Mouse (Mus musculus) kidney, embryonic 14.5 days (tissue): ENCODE measurements around the gene Snx11. TPM values are rescaled to one million over a fixed set of nuclear protein-coding genes. Genes with fewer than 3 reads are reported as not detected.

Source experiments
- ATAC-seq: fragments of 200-750 bp; cut with Nextera tagmentation; 2 replicates; pipeline ENCODE4 v1.8.0; 2017; ENCODE audit warnings: moderate number of reproducible peaks, mild to moderate bottlenecking, moderate TSS enrichment, moderate library complexity; ENCODE audit not compliant: low FRiP score, low TSS enrichment
- H3K27ac ChIP-seq: fragments of 300-500 bp; sonication (generic); 2 replicates; pipeline ENCODE4 v1.5.1; 2014; ENCODE audit warnings: low read depth, mild to moderate bottlenecking, low read length, moderate library complexity, mixed read lengths
- H3K27me3 ChIP-seq: fragments of 300-500 bp; sonication (generic); 2 replicates; pipeline ENCODE4 v1.6.1; 2014; ENCODE audit warnings: mild to moderate bottlenecking, low read length; ENCODE audit not compliant: control insufficient read depth, insufficient read depth
- H3K36me3 ChIP-seq: fragments of 300-500 bp; sonication (generic); 2 replicates; pipeline ENCODE4 v1.6.1; 2014; ENCODE audit warnings: low read length, mixed read lengths; ENCODE audit not compliant: control insufficient read depth, insufficient read depth
- H3K4me1 ChIP-seq: fragments of 300-500 bp; sonication (generic); 2 replicates; pipeline ENCODE4 v1.6.1; 2014; ENCODE audit warnings: low read length, mixed read lengths; ENCODE audit not compliant: control insufficient read depth, insufficient read depth
- H3K4me2 ChIP-seq: fragments of 300-500 bp; sonication (generic); replicated peaks from 2 replicates; pipeline ENCODE4 v1.6.1; 2014; ENCODE audit warnings: low read depth, mild to moderate bottlenecking, low read length
- H3K4me3 ChIP-seq: fragments of 300-500 bp; sonication (generic); 2 replicates; pipeline ENCODE4 v1.5.1; 2014; ENCODE audit warnings: mild to moderate bottlenecking, low read length
- H3K9ac ChIP-seq: fragments of 300-500 bp; sonication (generic); 2 replicates; pipeline ENCODE4 v1.6.1; 2014; ENCODE audit warnings: low read depth, mild to moderate bottlenecking, low read length, moderate library complexity
- H3K9me3 ChIP-seq: fragments of 300-500 bp; sonication (generic); 2 replicates; pipeline ENCODE4 v1.6.1; 2016; ENCODE audit warnings: low read length; ENCODE audit not compliant: control insufficient read depth
- WGBS: fragments of 180-500 bp; shearing (Covaris S2); extraction: QIAGEN DNeasy Blood & Tissue Kit; methylation state at CpG from one replicate; pipeline ENCODE4 v1.1.7; 2014; 5-methylcytosine and 5-hydroxymethylcytosine counted together
- polyA plus RNA-seq: library from polyadenylated mRNA; unstranded; fragments of >200 nt; fragmentation: Nextera tagmentation; extraction: Ambion mirVana; gene quantifications from 2 replicates; pipeline ENCODE4 v1.2.1, GENCODE M21; 2014

The Snx11 gene
- polyA plus RNA-seq, 1 experiment from 2014 or later = 10.2 TPM

GRCm38 (mm10) chr11:96772413-96772812 lies 4.9 kb downstream of the Snx11 start:
- H3K4me3 ChIP-seq = no peak overlapping the region
- H3K27me3 ChIP-seq = no peaks in the 10 kb centered on the region
- peaks cover 15% of the 10 kb centered on the region for H3K4me1 ChIP-seq
- H3K4me2 ChIP-seq = no peak overlapping the region
- H3K9ac ChIP-seq = no peak overlapping the region
- peaks cover 43% of the 10 kb centered on the region for H3K36me3 ChIP-seq
- no peaks in the 10 kb centered on the region for H3K9me3 ChIP-seq
- WGBS = 89% methylated on average over 9 of the region's 9 CpGs
- no peak for ATAC-seq
- H3K27ac ChIP-seq = no peak overlapping the region

- Histone ChIP-seq H3K4me1 (peaks cover 20% of the 10 kb centered on the region), H3K36me3 (peaks cover 43% of the 10 kb centered on the region), H3K27me3 (no peaks in the 10 kb centered on the region), H3K9ac (no peak overlapping the region), H3K27ac (no peak overlapping the region), H3K4me2 (no peak overlapping the region), H3K9me3 (no peaks in the 10 kb centered on the region), H3K4me3 (no peak overlapping the region)
- WGBS = 95% methylated on average over 9 of the region's 9 CpGs
- ATAC-seq = no peak
Observed at GRCm38 (mm10) chr11:96771274-96771975, 5.9 kb downstream of the Snx11 start.

- Histone ChIP-seq H3K4me2 (no peak overlapping the region), H3K36me3 (peaks cover 41% of the 10 kb centered on the region), H3K4me3 (no peak overlapping the region), H3K9ac (no peak overlapping the region; the same call in 1 of the 2 replicates), H3K27me3 (no peaks in the 10 kb centered on the region), H3K4me1 (peaks cover 15% of the 10 kb centered on the region; the same call in 1 of the 2 replicates), H3K9me3 (no peaks in the 10 kb centered on the region), H3K27ac (peak overlapping the region; percentile 26; the same call in 1 of the 2 replicates)
- ATAC-seq = no peak
- 59% methylated on average over 9 of the region's 9 CpGs for WGBS
Observed at GRCm38 (mm10) chr11:96768240-96768639, 9.1 kb downstream of the Snx11 start.

GRCm38 (mm10) chr11:96767096-96767495 lies 10.3 kb downstream of the Snx11 start:
- peaks cover 30% of the 10 kb centered on the region for H3K36me3 ChIP-seq
- no peak overlapping the region for H3K4me3 ChIP-seq
- peak overlapping the region; percentile 17; the same call in 1 of the 2 replicates for H3K27ac ChIP-seq
- peaks cover 19% of the 10 kb centered on the region; the same call in 1 of the 2 replicates for H3K4me1 ChIP-seq
- H3K4me2 ChIP-seq = no peak overlapping the region
- no peaks in the 10 kb centered on the region for H3K9me3 ChIP-seq
- H3K27me3 ChIP-seq = no peaks in the 10 kb centered on the region
- WGBS = 36% methylated on average over 7 of the region's 7 CpGs
- no peak for ATAC-seq
- H3K9ac ChIP-seq = no peak overlapping the region; the same call in 1 of the 2 replicates

GRCm38 (mm10) chr11:96766555-96766954 lies 10.8 kb downstream of the Snx11 start:
- no peaks in the 10 kb centered on the region for H3K27me3 ChIP-seq
- peaks cover 24% of the 10 kb centered on the region for H3K36me3 ChIP-seq
- H3K9me3 ChIP-seq = no peaks in the 10 kb centered on the region
- no peak overlapping the region for H3K9ac ChIP-seq
- H3K4me3 ChIP-seq = no peak overlapping the region
- H3K4me1 ChIP-seq = peaks cover 21% of the 10 kb centered on the region; the same call in 1 of the 2 replicates
- H3K4me2 ChIP-seq = no peak overlapping the region
- WGBS = 74% methylated on average over 12 of the region's 12 CpGs
- ATAC-seq = no peak
- no peak overlapping the region for H3K27ac ChIP-seq

GRCm38 (mm10) chr11:96765645-96766044 lies 11.7 kb downstream of the Snx11 start:
- WGBS = 69% methylated on average over 7 of the region's 7 CpGs
- peaks cover 18% of the 10 kb centered on the region for H3K36me3 ChIP-seq
- H3K9me3 ChIP-seq = no peaks in the 10 kb centered on the region
- peak overlapping the region; percentile 17; the same call in 1 of the 2 replicates for H3K27ac ChIP-seq
- no peak overlapping the region for H3K4me2 ChIP-seq
- no peak overlapping the region for H3K4me3 ChIP-seq
- no peak overlapping the region for H3K9ac ChIP-seq
- H3K27me3 ChIP-seq = no peaks in the 10 kb centered on the region
- peaks cover 21% of the 10 kb centered on the region; the same call in 1 of the 2 replicates for H3K4me1 ChIP-seq
- no peak for ATAC-seq

- no peak overlapping the region for H3K4me3 ChIP-seq
- H3K4me1 ChIP-seq = peaks cover 21% of the 10 kb centered on the region; the same call in 1 of the 2 replicates
- H3K27ac ChIP-seq = no peak overlapping the region
- no peaks in the 10 kb centered on the region for H3K9me3 ChIP-seq
- H3K9ac ChIP-seq = 0 out of 2 replicates have a peak overlapping the region, but pooled peaks have one; percentile 1
- peaks cover 10% of the 10 kb centered on the region for H3K36me3 ChIP-seq
- no peak overlapping the region for H3K4me2 ChIP-seq
- no peaks in the 10 kb centered on the region for H3K27me3 ChIP-seq
- ATAC-seq = no peak
- WGBS = 50% methylated on average over 13 of the region's 13 CpGs
Observed at GRCm38 (mm10) chr11:96764511-96765350, 12.6 kb downstream of the Snx11 start.

GRCm38 (mm10) chr11:96762742-96763470 lies 14.5 kb downstream of the Snx11 start:
- Histone ChIP-seq H3K9me3 (no peaks in the 10 kb centered on the region), H3K27ac (no peak overlapping the region), H3K27me3 (no peaks in the 10 kb centered on the region), H3K4me1 (peaks cover 19% of the 10 kb centered on the region; the same call in 1 of the 2 replicates), H3K36me3 (no peaks in the 10 kb centered on the region), H3K4me2 (no peak overlapping the region), H3K4me3 (no peak overlapping the region), H3K9ac (no peak overlapping the region)
- 59% methylated on average over 15 of the region's 15 CpGs for WGBS
- no peak for ATAC-seq
